8 mouse cellular contexts compared by ENCODE assay signal in the genomic region with DNA sequence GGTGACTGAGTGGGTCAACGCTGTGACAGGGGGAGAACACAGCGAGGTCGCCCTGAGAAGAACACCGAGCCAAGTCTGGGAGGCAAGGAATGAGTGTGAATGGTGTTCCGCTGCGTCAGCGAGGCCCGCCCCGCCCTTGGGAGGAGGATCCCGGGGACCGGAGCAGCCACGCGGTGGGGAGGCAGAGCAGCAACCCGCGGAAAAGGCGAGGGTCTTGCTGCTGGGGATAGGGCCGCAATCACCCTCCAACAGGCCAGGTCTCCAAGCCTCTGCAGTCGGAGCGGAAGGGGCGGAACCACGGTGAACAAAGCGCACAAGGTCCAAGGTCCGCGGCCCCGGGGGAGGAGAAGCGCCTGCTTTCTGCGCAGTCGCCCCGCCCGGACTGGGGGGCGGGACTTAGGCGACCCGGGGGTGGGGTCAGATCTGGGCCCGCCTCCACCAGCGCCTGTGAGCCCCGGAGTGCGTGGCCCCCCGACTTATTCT. TPM values are rescaled to one million over a fixed set of nuclear protein-coding genes. Genes with fewer than 3 reads are reported as not detected.
DNase-seq lines count a peak whose midpoint lies in the region; ATAC-seq and TF ChIP-seq lines count a peak whose summit lies in the region.

A gene (plus strand): TSS at position 179 of the 483 bp plus-strand sequence.

- peak within 1 kb of the TSS; percentile 95 for H3K27ac ChIP-seq in embryonic facial prominence, embryonic 14.5 days (replicated peaks; ENCODE audit: low read depth, low read length)
- peak within 1 kb of the TSS; percentile 84 for H3K27ac ChIP-seq in limb, embryonic 14.5 days (replicated peaks; ENCODE audit: low read depth, low read length)
- H3K27ac ChIP-seq in midbrain, postnatal 0 days (ENCODE audit: low read depth, low read length), result peak within 1 kb of the TSS; percentile 91

- H3K4me1 ChIP-seq in embryonic facial prominence, embryonic 14.5 days (ENCODE audit: control insufficient read depth, insufficient read depth, low read length), result peaks cover 25% of the 10 kb centered on the region
- peaks cover 17% of the 10 kb centered on the region for H3K4me1 ChIP-seq in limb, embryonic 14.5 days (ENCODE audit: control insufficient read depth, insufficient read depth, low read length)
- peaks cover 9% of the 10 kb centered on the region; the same call in 1 of the 2 replicates for H3K4me1 ChIP-seq in midbrain, postnatal 0 days (ENCODE audit: insufficient read depth, low read length)

- DNase-seq in 3T3-L1 (ENCODE audit: low read depth, low spot score), result peak; percentile 90
- DNase-seq in adrenal gland, postnatal 4 days (ENCODE audit: low spot score in 2 of 2), result peak; percentile 84 to 87
- DNase-seq in embryonic facial prominence, embryonic 14.5 days (ENCODE audit: low spot score), result peak; percentile 96
- DNase-seq in heart, adult 8-10 months (ENCODE audit: low spot score), result peak; percentile 91
- peak; percentile 96 for DNase-seq in kidney, adult 9 months
- DNase-seq in limb, embryonic 14.5 days (ENCODE audit: low spot score), result peak; percentile 91
- DNase-seq in midbrain, postnatal 0 days (ENCODE audit: low spot score), result peak; percentile 94
- DNase-seq in spleen, postnatal 14 days (ENCODE audit: low spot score in 2 of 2), result peak; percentile 89 to 91

- H3K4me3 ChIP-seq in embryonic facial prominence, embryonic 14.5 days (ENCODE audit: low read depth, low read length), result peak within 1 kb of the TSS; percentile 90
- H3K4me3 ChIP-seq in limb, embryonic 14.5 days (replicated peaks; ENCODE audit: low read length), result peak within 1 kb of the TSS; percentile 68
- H3K4me3 ChIP-seq in midbrain, postnatal 0 days (ENCODE audit: low read depth, low read length), result peak within 1 kb of the TSS; percentile 70

- peaks cover 36% of the 10 kb centered on the region for H3K36me3 ChIP-seq in embryonic facial prominence, embryonic 14.5 days (ENCODE audit: control insufficient read depth, insufficient read depth, low read length)
- peaks cover 32% of the 10 kb centered on the region for H3K36me3 ChIP-seq in limb, embryonic 14.5 days (ENCODE audit: control insufficient read depth, insufficient read depth, low read length)
- peaks cover 25% of the 10 kb centered on the region for H3K36me3 ChIP-seq in midbrain, postnatal 0 days (ENCODE audit: insufficient read depth, low read length)

- no peaks in the 10 kb centered on the region for H3K27me3 ChIP-seq in embryonic facial prominence, embryonic 14.5 days (replicated peaks; ENCODE audit: control insufficient read depth, insufficient read depth, low read length)
- no peaks in the 10 kb centered on the region for H3K27me3 ChIP-seq in limb, embryonic 14.5 days (ENCODE audit: control insufficient read depth, insufficient read depth, low read length)
- H3K27me3 ChIP-seq in midbrain, postnatal 0 days (ENCODE audit: insufficient read depth, low read length), result no peaks in the 10 kb centered on the region

- H3K9me3 ChIP-seq in embryonic facial prominence, embryonic 14.5 days (ENCODE audit: control insufficient read depth, low read length), result no peaks in the 10 kb centered on the region
- H3K9me3 ChIP-seq in limb, embryonic 14.5 days (ENCODE audit: control insufficient read depth, low read length), result no peaks in the 10 kb centered on the region
- H3K9me3 ChIP-seq in midbrain, postnatal 0 days (ENCODE audit: low read length), result no peaks in the 10 kb centered on the region

- H3K4me2 ChIP-seq in embryonic facial prominence, embryonic 14.5 days (ENCODE audit: low read depth, low read length), result peak within 1 kb of the TSS; percentile 95
- H3K4me2 ChIP-seq in limb, embryonic 14.5 days (replicated peaks; ENCODE audit: low read depth, low read length, severe bottlenecking), result peak within 1 kb of the TSS; percentile 93
- peak within 1 kb of the TSS; percentile 74 for H3K4me2 ChIP-seq in midbrain, postnatal 0 days (ENCODE audit: low read depth, low read length, poor library complexity, severe bottlenecking)

- H3K9ac ChIP-seq in embryonic facial prominence, embryonic 14.5 days (ENCODE audit: low read depth, low read length), result peak within 1 kb of the TSS; percentile 92
- peak within 1 kb of the TSS; percentile 85 for H3K9ac ChIP-seq in limb, embryonic 14.5 days (ENCODE audit: low read depth, low read length, severe bottlenecking)
- peak within 1 kb of the TSS; percentile 79 for H3K9ac ChIP-seq in midbrain, postnatal 0 days (replicated peaks; ENCODE audit: low read length, poor library complexity, severe bottlenecking)

- 0% methylated on average over 19 of the region's 38 CpGs for WGBS in embryonic facial prominence, embryonic 14.5 days
- under 1% methylated on average over 33 of the region's 38 CpGs for WGBS in limb, embryonic 14.5 days
- 0% methylated on average over 32 of the region's 38 CpGs for WGBS in midbrain, postnatal 0 days

- TF ChIP-seq CTCF in midbrain, postnatal 0 days (IDR thresholded peaks at IDR 0.05), result no peak

- TF ChIP-seq POLR2A in limb, embryonic 14.5 days (IDR thresholded peaks at IDR 0.05; ENCODE audit: borderline replicate concordance, extremely low read depth, insufficient read depth, insufficient read length), result no peak

- peak; percentile 92 for ATAC-seq in embryonic facial prominence, embryonic 14.5 days (ENCODE audit: low read depth)
- ATAC-seq in limb, embryonic 14.5 days (ENCODE audit: low FRiP score, low read depth), result peak; percentile 95
- peak; percentile 91 for ATAC-seq in midbrain, postnatal 0 days (ENCODE audit: low FRiP score)

RNA-seq across cellular contexts. Expression of the gene that starts here (rescaled TPM):
- total RNA-seq in adrenal gland, postnatal 4 days (2021), result 10 to 100 TPM; 76.6 to 77.9 TPM
- polyA plus RNA-seq in embryonic facial prominence, embryonic 14.5 days (2014; fragmentation: Nextera tagmentation; extraction: Ambion mirVana), result 102 and 121 TPM in 2 replicates
- total RNA-seq in heart, adult 8-10 months (2022), result 10 to 100 TPM; 20.7 to 25.3 (median 21.7) TPM
- 190 and 214 TPM in 2 replicates for polyA plus RNA-seq in limb, embryonic 14.5 days (2012; rRNA removed)
- polyA plus RNA-seq in limb, embryonic 14.5 days (2014; fragmentation: Nextera tagmentation; extraction: Ambion mirVana), result 137 and 140 TPM in 2 replicates
- 24.1 and 26.6 TPM in 2 replicates for total RNA-seq in midbrain, postnatal 0 days (2014; rRNA removed)
- polyA plus RNA-seq in midbrain, postnatal 0 days (2015; fragmentation: Nextera tagmentation; extraction: Ambion mirVana), result 33.5 and 35.0 TPM in 2 replicates

Comparison
In these comparisons a context has a peak if more than half of its experiments do, and no peak if none do; other contexts are left out.
1. Peak in every context shown above with its lines: DNase-seq, ATAC-seq, H3K4me3 ChIP-seq and H3K27ac ChIP-seq.